Mouse (Mus musculus): ENCODE results near the gene Tnfaip1.
"Not testable (repeated sequence)": the region's sequence is repeated elsewhere in the genome, so short reads cannot be mapped to it uniquely, and the experiment has no call there.

Tnfaip1 gene

DNA sequence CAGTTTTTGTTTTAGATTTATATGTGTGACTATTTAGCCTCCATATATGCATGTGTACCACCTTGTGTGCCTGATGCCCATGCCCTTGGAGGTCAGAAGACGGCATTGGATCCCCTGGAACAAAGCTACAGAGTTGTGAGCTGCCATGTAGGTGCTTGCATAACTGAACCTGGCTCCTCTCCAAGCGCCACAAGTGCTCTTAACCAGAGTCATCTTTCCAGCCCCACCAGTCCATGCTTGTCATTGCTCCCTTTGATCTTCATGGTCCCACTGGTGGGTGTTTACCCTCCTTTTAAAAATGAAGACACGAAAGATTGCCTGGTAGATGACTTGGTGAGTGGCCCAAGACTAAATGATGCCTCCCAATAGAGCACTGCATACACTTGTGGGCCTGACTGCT is 4.2 kb upstream of the Tnfaip1 start:
- DNase-seq (ENCODE audit: low spot score in 2 of 2), result no peak

DNA sequence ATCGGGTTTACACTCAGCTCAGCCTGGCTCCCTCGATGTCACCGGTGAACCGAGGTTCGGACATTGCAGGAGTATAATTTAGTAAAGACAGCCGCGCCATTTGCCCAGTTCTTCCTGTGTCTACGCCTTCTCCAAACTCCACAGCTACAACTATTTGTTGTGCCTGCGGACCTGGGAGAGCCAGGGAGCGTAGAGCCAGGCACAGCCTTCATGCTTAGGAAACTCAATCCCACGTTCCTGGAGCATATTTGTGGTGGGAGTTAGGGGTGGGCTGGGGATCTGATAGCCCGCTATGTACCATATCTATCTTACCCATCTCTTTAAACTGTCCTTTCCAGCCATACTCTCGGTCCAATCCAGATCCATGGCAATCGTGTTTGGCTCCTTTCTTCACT is 555 bp upstream of the Tnfaip1 start:
- DNase-seq (ENCODE audit: low spot score in 2 of 2), result no peak

DNA sequence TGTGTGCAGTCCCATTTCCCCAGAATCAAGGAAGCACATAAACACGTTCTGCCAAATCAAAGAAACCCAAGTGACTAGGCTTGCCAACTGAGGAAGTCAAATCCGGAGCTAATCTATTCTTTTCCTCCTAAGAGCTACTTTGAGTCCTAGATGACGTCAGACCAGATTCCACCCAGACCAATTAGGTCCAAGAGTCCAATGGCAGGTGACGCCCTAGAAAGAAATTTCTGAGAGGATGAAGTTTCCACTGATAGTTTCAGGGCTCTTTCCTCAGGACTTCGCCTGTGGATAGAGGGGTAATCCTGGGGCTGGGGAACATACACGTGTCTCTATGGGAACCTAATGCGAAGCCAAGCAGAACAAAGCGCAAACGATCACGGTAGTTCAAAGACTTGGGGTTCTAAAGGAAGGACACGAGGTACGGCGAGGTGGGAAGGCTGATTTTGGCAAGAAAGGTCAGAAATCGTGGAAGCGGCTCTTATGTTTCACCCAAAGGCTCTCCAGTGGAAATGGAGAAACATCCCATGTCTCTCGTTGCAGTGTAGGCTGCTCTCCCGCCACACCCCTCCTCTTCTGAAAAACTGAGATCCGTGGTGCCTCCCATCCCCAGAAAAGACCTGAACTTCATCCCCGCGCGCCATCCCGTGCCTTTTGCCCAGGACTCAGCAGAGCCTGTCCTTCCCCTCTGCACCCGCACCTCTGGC is 604 bp downstream of the Tnfaip1 start:
- no peak for DNase-seq (ENCODE audit: low spot score in 2 of 2)

DNA sequence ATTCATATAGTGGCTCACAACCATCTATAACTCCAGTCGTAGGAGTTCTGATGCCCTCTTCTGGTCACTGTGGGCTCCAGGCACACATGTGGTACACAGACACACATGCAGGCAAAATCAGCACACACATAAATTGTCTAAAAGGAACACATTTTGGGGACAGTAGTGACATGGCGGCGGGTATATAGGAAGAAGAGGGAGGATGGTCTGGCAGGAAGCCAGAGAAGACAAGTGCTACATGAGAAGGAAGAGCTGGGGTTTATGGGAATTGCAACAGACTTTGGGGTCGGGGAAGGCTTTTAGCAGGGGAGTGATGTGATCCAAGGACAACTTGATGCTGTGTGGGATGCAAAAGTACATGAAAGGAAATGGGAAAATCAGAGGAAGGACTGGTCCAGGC is 1.6 kb downstream of the Tnfaip1 start:
- DNase-seq (ENCODE audit: low spot score in 2 of 2), result no peak

DNA sequence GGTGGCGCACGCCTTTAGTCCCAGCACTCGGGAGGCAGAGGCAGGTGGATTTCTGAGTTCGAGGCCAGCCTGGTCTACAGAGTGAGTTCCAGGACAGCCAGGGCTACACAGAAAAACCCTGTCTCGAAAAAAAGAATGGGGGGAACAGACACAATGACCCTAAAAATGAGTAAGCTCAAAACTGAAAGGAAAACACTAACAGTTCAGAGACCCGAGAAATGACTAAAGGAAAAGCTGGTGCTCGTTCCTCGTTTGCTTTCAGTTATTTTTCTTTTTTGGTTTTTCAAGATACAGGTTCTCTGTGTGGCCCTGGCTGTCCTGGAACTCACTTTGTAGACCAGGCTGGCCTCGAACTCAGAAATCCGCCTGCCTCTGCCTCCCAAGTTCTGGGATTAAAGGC is 4.6 kb downstream of the Tnfaip1 start:
- DNase-seq (ENCODE audit: low spot score in 2 of 2), result not testable (repeated sequence)

DNA sequence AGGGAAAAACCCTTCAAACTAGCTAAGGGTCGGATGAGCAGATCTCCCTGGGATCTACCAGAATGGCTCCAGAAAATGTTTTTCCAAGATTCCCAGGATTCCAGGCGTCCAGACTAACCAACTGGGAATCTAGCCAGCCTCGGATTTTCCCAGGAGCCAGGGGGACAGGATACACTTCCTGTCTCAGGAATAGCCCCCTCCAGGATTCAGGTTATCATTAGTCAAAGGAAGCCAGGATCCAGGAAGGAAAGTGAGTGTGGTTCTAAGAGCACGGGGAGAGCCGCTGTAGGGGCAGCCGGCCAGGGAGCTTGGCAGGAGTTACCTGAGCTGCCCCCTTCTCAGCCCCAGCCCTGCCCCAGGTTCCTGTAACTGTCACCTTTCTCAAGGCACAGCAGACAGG is 5.1 kb downstream of the Tnfaip1 start:
- DNase-seq (ENCODE audit: low spot score in 2 of 2), result no peak

DNA sequence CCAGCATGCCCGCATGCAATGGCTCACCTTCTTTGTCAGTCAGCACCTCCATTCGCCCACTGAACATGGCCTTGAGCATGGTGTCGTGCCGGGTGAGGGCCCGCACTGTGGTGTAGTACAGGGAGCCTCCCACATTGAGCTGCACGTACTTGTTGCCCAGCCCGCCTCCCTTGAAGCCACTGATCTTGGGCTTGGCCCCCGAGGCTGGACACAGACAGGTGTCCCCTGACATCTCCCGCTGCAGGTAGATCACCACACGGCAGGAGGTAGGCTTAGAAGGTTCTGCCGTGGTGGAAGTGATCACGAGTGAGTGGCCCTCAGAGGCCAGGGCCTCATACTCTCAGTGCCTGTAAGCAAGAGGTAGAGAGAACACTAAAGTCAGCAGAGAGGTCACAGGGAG is 6.1 kb downstream of the Tnfaip1 start:
- no peak for DNase-seq (ENCODE audit: low spot score in 2 of 2)

DNA sequence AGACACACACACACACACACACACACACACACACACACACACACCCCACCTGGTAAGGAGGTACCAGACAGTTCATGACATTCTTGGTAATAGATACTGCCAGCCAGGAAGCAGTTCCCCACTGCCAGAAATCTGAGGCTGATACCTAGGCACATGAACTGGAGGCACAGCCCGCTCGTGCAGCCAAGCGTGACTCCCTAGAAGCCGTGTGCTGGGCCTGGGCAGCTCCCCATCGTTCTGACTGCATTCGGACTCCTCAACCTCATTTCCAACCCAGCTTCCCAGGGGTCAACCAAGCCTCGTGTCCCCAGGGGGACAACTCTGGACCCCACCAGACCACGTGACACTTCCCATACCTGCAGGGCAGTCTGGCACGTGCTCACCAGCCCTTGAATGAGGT is 7.4 kb downstream of the Tnfaip1 start:
- no peak for DNase-seq (ENCODE audit: low spot score in 2 of 2)

DNA sequence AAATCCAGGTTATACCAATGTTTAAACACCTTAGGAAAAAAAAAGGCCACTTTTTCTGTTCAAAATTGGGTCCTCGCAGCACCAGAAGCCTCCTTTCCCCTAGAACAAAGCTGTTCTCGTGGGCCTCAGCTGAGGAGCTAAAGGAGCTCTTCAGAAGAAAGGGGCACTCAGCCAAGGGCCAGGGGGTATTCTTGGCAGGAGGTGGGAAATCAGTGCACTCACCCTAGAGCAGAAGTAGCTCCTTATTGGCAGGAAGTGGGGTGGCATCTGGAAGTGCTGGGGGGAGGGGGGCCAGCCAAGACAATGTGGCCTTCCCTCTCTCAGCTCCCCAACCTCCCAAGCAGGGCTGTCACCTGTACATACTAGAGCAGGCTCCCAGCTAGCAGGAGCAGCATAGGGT is 11.3 kb downstream of the Tnfaip1 start:
- DNase-seq (ENCODE audit: low spot score in 2 of 2), result no peak

DNA sequence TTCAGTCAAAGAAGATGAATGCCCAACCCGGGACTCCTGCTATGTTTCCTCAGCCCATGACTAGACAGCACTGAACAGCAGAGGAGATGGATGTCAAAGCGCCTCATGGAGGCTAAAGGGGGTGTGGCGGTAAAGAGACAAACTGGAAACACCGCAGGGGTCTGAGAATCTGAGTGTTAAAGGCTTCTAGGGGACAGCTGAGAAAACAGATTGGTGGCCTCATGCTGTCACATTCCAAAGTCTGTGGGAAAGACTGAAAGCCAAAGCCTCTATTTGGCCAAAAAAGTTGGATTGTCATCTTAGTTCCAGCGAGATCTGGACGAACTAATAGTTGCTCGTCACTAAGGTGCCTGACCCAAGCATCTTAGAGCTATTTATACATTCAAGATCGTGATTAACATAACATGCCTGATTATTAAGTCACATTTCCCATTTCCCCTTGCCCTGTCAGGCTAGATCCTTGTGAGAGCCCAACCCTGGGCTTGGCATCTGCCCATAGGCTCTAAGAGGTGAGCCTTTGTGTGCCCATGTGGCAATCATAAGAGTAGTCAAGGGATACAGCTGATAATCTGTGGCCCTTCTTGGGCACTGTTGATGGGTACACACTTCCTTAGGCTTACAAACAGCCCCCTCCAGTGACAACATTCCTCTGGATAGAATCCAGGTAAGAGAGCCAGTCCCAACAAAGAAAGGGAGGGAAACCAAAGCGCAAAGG is 12.7 kb downstream of the Tnfaip1 start:
- no peak for DNase-seq (ENCODE audit: low spot score in 2 of 2)

DNA sequence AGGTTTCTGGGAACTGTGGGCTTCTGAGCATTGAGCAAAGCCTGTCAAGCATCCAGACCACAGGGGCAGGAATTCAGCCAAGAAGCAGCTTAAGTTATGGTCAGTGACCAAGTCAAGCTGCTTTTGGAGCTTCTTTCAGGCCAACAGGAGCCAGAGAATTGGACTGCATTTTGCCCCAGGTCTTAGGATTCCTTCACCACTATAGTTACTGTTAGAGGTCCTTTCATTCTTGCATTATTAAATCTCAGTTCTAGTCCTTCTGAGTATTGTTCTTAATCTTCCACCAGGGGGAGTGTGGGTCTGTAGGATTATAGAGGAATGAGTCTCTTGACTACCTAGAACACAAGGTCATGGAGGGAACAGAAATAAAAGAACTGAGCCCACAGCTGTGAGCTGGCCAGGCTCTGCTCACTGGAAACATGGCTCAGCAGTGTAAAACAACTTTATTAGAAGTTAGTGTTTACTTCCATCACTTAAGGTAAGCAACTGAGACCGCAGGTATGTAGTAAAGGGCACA is 13.6 kb downstream of the Tnfaip1 start:
- no peak for DNase-seq (ENCODE audit: low spot score in 2 of 2)

DNA sequence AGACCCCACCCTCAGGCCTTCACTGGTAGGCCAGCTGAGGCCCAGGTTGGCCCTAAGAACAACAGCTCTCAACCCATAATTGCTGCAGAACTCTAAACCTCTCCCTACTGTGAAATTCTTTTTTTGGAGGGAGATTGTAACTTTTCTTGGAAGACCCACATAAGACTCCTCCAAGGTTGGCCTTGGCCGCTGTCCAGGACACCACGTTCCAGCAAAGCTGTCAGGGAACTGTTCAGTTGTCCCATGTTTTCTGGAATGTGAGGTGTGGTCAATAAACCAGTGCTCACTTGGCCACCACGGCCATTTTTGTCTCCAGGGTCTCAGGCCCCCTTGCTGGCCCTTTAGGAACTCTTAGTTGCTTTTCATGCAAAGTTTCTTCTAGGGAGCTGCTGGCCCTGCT is 14.3 kb downstream of the Tnfaip1 start:
- no peak for DNase-seq (ENCODE audit: low spot score in 2 of 2)

DNA sequence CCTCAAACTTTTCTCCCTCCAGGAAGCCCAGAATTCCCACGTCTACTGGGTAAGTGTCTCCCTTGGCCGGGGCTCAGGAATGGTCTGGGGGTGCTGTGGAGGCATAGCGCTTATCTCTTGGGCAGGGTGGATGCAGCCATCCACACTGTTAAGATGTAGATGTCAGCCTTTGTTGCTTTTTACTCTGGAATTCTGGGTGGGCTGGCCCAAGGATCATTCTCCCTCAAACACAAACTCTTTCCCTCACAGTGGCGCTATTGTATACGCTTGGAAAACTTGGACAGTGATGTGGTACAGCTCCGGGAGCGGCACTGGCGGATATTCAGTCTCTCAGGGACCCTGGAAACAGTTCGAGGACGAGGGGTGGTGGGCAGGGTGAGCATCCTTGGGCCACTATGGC is 17.2 kb downstream of the Tnfaip1 start:
- DNase-seq (ENCODE audit: low spot score in 2 of 2), result no peak

DNA sequence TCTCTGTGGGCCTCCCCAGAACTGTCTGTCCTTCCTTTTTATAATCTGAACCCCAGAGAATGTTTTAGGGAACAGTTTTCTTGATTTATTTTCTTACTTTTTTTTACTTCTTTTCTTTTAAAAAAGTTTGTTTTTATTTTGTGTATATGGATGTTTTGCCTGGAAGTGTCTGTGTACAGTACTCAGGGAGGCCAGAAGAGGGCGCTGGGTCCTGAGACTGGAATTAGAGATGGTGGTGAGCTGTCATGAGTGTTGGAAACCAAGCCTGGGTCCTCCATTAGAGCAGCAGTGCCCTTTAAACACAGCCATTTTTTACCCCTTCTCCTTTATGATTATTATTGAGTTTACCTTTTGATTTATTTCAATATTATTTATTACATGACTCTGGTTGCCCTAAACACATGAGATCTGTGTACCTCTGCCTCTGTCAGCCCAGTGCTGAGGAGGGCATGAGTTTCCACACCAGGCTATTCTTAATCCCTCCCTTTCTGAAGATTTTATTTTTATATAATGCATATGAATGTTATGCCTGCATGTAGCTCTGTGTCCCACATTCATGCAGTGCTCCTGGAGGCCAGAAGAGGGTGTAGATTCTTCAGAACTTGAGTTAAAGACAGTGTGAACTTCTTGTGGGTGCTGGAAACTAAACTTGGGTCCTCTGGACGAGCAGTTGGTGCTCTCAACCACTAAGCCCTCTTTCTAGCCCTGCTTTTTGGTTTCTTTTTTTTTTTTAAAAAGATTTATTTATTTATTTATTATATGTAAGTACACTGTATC is 20.4 kb downstream of the Tnfaip1 start:
- no peak for DNase-seq (ENCODE audit: low spot score in 2 of 2)

DNA sequence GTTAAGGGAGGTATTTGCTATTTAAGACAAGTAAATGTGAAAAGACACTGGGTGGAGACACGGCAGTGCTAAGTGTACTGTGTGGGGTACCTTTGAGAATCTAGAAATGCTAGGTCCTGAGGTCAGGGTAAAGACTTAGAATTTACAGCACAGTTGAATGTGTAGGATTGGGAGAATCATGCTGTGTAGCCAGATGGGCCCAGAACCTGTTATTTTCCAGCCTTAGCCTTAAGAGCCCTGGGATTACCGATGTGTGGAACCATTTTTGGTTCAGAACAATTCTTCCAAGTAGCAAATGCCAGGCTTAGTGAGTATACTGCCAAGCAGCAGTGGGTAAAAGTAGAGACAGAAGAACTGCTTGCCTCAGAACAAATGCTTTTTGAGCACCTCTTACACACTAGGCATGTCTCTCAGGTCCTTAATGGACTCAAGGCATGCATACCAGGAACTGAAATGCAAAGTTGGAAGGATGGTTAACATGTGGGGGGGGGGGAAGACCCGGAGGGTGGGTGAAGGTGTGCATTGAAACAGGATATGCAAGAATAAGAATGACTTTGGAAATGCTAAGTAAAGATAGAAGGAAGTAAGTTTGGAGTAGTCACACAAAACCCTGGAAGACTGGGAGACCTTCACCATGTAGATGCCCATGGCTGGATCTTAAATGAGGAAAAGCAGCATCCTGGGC is 22.9 kb downstream of the Tnfaip1 start:
- no peak for DNase-seq (ENCODE audit: low spot score in 2 of 2)

DNA sequence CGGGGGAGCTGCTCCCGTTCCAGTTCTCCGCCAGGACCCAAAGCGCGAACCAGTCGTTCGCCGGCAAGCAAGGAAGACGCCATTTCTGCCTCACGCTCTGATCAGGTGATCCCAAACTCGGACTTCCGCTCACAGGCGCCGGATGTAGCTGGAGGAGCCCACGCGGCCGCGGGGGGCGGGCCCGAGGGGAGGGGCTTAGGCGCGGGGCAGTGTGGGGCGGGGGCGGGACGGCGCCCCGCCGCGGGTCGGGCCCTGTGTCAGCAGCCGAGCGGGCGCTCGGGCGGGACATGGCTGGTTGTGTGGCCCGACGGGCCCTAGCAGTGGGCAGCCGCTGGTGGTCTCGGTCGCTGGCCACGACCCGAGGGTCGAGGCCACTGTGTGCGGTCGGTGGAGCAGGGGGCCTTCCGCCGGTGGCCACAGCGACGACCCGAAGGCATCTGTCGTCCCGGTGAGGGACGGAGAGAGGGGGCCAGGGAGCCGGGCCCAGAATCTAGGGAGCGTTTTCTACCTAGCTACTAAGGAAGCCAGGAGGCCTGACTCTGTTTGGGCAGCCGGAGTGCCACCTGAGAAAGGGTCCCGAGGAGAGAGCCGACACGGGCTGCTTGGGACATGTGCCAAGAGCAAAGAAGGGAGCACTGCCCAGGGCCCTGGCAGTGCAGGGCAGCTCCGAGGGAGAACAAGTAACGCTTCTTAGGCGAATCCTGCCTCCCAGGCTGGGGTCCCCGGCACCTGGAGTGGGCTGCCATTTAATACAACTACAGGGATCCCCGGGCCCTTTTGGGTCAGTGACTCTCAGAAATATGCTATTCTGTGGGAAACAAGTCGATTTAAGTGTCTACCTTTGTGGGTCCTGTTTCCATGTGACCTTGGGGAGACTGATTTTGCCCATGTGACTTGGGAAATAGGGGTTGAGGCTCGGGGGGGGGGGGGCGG is 23.8 kb downstream of the Tnfaip1 start, which contains the start of the genes Tmem199 and Poldip2:
Gene Tmem199, minus strand, starts transcription at position 148 of the 933 bp plus-strand sequence.
Gene Poldip2, plus strand, starts transcription at position 169 of the 933 bp plus-strand sequence.
- DNase-seq (ENCODE audit: low spot score in 2 of 2), result peak; percentile 72 to 82

DNA sequence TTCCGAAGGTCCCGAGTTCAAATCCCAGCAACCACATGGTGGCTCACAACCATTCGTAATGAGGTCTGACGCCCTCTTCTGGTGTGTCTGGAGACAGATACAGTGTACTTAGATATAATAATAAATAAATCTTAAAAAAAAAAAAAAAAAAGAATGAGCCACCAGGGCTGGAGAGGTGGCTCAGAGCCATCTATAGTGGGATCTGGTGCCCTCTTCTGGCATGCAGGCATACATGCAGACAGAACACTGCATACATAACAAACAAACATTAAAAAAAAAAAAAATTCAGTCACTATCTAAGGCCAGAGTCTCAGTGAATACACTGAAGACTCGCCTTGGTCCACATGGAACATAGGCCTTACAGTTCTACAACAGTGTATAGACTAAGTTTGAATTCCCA is 27.0 kb downstream of the Tnfaip1 start:
- no peak for DNase-seq (ENCODE audit: low spot score in 2 of 2)

DNA sequence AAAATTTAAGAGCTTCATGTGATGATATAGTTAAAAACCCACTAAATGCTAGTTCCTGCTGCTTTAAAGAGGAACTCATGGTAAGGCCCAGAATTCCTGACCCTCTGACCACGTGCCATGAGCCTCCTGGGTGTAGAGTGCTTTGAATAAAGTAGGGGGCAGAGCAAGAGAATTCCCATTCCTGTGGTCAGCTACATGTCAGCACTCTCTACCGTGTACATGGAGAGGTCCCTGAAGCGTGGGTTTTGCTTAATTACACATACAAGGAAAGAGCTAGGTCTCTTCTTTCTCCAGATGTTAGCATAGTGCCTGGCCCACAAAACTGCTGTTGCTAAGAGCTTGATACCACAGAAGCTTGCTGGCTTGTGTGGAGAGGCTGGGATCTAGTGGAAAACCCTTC is 30.7 kb downstream of the Tnfaip1 start:
- DNase-seq (ENCODE audit: low spot score in 2 of 2), result no peak

DNA sequence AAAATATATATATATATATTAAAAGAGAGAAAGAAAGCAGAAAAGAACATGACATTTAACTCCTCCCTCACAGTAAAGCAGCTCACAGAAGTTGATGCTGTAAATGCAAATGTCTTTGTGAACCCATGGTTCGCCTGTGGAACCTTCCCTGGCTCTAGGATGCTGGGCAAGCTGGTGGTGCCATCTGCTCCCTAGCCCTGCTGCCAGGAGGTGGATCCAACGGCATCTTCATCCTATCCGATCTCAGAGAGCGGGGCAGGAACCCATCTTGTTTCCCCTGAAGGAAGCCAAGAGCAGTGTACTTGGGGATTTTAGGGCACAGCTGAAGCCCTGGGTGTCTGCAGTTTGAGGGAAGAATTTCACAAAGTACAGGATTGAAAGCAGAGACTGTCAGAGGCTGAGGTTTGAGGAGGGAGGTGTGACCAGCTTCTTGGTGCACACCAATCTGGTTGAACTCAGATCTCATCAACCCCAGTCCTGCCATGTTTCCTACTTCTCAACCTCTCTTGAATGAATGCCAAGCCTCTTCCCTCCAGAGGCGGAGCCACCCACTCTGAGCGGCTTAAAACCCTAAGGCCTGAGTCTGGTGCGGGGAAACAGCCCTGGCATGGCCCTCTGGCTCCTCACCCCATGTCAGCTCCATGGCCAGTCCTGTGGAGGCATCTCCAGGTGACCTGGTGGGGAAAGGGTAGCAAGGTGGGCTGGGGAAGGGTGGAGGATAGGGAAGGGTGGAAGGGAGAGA is 33.1 kb downstream of the Tnfaip1 start, which contains the start of gene Sebox:
Gene Sebox, plus strand, starts transcription at position 539 of the 742 bp plus-strand sequence.
- DNase-seq (ENCODE audit: low spot score in 2 of 2), result no peak

DNA sequence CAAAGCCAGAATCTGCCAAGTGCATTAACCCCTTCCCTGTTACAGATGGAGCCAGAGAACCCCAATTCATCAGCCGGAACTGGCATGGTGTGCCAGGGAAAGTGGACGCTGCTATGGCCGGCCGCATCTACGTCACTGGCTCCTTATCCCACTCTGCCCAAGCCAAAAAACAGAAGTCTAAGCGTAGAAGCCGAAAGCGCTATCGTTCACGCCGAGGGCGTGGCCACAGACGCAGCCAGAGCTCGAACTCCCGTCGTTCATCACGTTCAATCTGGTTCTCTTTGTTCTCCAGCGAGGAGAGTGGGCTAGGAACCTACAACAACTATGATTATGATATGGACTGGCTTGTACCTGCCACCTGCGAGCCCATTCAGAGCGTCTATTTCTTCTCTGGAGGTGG is 34.6 kb downstream of the Tnfaip1 start:
- no peak for DNase-seq (ENCODE audit: low spot score in 2 of 2)

Data from urinary bladder, adult 18-20 months (tissue).